Mouse (Mus musculus): ENCODE results near the gene Ank. TPM values are rescaled to one million over a fixed set of nuclear protein-coding genes. Genes with fewer than 3 reads are reported as not detected.

Gene Ank
- polyA plus RNA-seq, 1 experiment from 2014 or later = 5.7 TPM

DNA sequence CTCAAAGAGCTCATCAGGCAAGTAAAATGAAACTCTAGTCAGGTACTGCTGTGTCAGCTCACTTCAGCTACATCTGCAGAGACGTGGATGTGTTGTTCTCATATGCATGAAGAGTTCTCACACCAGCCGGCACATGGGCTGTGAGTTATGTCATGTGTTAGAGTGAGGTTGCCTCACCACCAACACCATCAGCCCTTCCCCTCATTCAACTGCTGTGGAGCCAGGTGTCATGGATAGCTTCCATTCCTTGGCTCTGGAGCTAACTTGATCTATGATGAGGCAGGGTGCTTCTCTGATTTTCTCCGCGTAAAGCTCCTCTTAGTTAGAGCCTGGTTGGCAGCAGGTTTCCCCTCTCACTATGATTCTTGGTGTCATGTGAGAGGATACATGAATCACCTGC is 103.9 kb downstream of the Ank start:
- Histone ChIP-seq H3K9ac (ENCODE audit: low read length) (no peak overlapping the region), H3K27me3 (ENCODE audit: control insufficient read depth, insufficient read depth, low read depth, low read length) (no peaks in the 10 kb centered on the region), H3K9me3 (ENCODE audit: control insufficient read depth, low read length) (no peaks in the 10 kb centered on the region), H3K27ac (ENCODE audit: low read length) (no peak overlapping the region), H3K4me2 (ENCODE audit: low read depth, low read length) (no peak overlapping the region), H3K4me3 (ENCODE audit: low read length) (no peak overlapping the region), H3K36me3 (ENCODE audit: control insufficient read depth, insufficient read depth, low read length) (no peaks in the 10 kb centered on the region), H3K4me1 (replicated peaks; ENCODE audit: control insufficient read depth, insufficient read depth, low read length) (peaks cover 2% of the 10 kb centered on the region)
- no peak for ATAC-seq (ENCODE audit: low read depth)
- 82% methylated on average over 4 of the region's 4 CpGs for WGBS

DNA sequence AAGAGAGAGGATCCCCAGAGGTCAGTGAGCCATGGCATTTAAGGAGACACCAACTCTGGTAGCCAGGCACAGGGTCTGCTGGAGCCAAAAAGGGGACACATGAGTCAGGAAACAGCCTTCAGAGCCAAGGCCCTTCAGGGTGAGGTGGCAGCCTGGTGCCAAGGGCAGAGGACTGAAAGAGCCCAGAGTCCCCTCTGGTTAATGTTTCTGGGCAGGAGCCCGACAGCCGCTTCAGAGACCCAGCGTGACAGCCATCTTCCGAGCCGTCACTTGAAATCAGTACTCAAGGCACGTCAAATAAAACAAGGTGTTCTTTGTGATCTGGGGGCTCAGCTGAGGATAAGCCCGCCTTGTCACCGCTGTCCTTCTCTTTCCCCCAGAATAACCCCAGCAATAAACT is 104.7 kb downstream of the Ank start:
- Histone ChIP-seq H3K36me3 (ENCODE audit: control insufficient read depth, insufficient read depth, low read length) (no peaks in the 10 kb centered on the region), H3K9me3 (ENCODE audit: control insufficient read depth, low read length) (no peaks in the 10 kb centered on the region), H3K27ac (ENCODE audit: low read length) (no peak overlapping the region), H3K9ac (ENCODE audit: low read length) (no peak overlapping the region), H3K4me2 (ENCODE audit: low read depth, low read length) (no peak overlapping the region), H3K4me1 (replicated peaks; ENCODE audit: control insufficient read depth, insufficient read depth, low read length) (peaks cover 8% of the 10 kb centered on the region), H3K4me3 (ENCODE audit: low read length) (no peak overlapping the region), H3K27me3 (ENCODE audit: control insufficient read depth, insufficient read depth, low read depth, low read length) (no peaks in the 10 kb centered on the region)
- WGBS = 64% methylated on average over 8 of the region's 8 CpGs
- no peak for ATAC-seq (ENCODE audit: low read depth)

DNA sequence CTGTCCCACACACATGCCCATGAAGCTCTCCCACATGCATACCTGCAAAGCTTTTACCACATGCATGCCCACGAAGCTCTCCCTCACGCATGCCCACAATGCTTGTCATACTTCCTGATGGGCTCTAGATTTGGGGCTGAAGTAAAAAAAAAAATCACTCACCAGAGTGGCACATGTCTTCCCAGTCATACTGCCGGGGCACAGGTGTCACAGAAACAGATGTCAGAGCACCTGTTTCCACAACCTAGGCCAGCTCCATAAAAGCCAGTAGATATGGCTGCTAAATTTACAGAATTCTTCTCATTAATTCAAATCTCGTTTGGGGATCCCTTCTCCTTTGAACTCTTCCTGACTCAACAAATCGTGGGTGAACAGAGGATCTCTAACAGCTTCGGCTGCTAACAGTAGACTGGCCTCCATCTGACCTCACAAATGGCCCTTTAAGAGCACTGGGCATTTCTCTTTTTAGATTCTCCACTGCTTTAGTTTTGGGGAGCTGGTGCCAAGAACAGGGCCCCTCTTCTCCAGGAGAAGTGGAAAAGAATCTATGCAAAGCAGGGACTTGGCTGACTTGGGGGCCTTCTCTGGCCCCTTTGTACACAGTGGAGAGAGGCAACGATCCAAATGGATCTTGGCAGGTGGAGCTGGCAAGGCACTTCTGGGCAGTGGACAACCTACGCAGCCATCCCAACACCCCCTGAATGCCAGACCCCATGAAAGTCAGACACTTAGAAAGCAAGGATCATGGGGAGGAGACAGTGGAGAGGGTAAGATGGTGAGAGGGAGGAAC is 108.7 kb downstream of the Ank start:
- Histone ChIP-seq H3K36me3 (ENCODE audit: control insufficient read depth, insufficient read depth, low read length) (no peaks in the 10 kb centered on the region), H3K4me1 (replicated peaks; ENCODE audit: control insufficient read depth, insufficient read depth, low read length) (peaks cover 12% of the 10 kb centered on the region), H3K4me2 (ENCODE audit: low read depth, low read length) (no peak overlapping the region), H3K27ac (ENCODE audit: low read length) (peak overlapping the region; percentile 83), H3K4me3 (ENCODE audit: low read length) (no peak overlapping the region), H3K9ac (ENCODE audit: low read length) (no peak overlapping the region), H3K9me3 (ENCODE audit: control insufficient read depth, low read length) (no peaks in the 10 kb centered on the region), H3K27me3 (ENCODE audit: control insufficient read depth, insufficient read depth, low read depth, low read length) (no peaks in the 10 kb centered on the region)
- peak; percentile 39; the same call in 1 of the 2 replicates for ATAC-seq (ENCODE audit: low read depth)
- 53% methylated on average over 8 of the region's 8 CpGs for WGBS

DNA sequence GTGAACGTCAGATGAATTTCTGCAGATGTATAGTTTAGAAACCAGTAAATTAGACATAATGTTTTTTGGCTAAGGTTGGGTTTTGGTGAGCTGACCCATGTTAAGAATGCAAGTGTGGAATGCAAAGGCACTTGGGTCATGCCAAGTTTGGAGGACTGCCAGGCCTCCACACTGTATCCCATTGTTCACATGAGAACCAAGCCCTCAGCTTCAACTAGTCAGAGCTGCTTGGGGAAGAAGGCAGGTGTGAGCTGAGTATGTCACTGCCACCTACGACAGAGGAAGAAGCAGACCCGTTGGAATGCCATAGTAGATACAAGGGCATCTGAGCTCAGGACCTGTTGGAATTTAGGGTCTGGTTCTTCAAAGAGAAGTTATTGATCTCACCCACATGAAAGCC is 109.5 kb downstream of the Ank start:
- H3K9me3 ChIP-seq (ENCODE audit: control insufficient read depth, low read length) = no peaks in the 10 kb centered on the region
- no peak overlapping the region for H3K4me2 ChIP-seq (ENCODE audit: low read depth, low read length)
- peaks cover 12% of the 10 kb centered on the region for H3K4me1 ChIP-seq (replicated peaks; ENCODE audit: control insufficient read depth, insufficient read depth, low read length)
- peak; percentile 91 for ATAC-seq (ENCODE audit: low read depth)
- H3K36me3 ChIP-seq (ENCODE audit: control insufficient read depth, insufficient read depth, low read length) = no peaks in the 10 kb centered on the region
- peak overlapping the region; percentile 83 for H3K27ac ChIP-seq (ENCODE audit: low read length)
- H3K27me3 ChIP-seq (ENCODE audit: control insufficient read depth, insufficient read depth, low read depth, low read length) = no peaks in the 10 kb centered on the region
- no peak overlapping the region for H3K4me3 ChIP-seq (ENCODE audit: low read length)
- 45% methylated on average over 3 of the region's 3 CpGs for WGBS
- no peak overlapping the region for H3K9ac ChIP-seq (ENCODE audit: low read length)

DNA sequence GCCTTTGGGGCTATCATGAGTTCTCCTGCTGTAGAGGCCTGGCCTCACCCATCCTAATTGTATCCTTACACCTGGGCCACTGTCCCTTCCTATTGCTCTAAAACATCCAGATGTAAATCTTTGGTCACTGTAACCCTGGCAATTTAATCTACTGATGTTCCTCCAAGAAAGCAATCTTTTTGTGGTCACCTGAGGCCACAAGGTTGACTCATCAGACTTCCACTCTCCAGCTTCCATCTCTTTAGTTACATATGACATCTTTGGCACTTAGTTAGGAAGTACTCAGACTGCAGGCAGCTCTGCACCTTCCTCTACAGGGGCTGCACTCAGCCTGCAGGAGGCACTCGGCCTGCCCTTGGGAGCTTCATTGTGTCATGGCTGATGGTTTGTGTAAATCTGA is 110.4 kb downstream of the Ank start:
- Histone ChIP-seq H3K9me3 (ENCODE audit: control insufficient read depth, low read length) (no peaks in the 10 kb centered on the region), H3K4me2 (ENCODE audit: low read depth, low read length) (no peak overlapping the region), H3K4me1 (replicated peaks; ENCODE audit: control insufficient read depth, insufficient read depth, low read length) (peaks cover 12% of the 10 kb centered on the region), H3K27ac (ENCODE audit: low read length) (no peak overlapping the region), H3K9ac (ENCODE audit: low read length) (no peak overlapping the region), H3K4me3 (ENCODE audit: low read length) (no peak overlapping the region), H3K36me3 (ENCODE audit: control insufficient read depth, insufficient read depth, low read length) (no peaks in the 10 kb centered on the region), H3K27me3 (ENCODE audit: control insufficient read depth, insufficient read depth, low read depth, low read length) (no peaks in the 10 kb centered on the region)
- 88% methylated on average over 1 of the region's 1 CpGs for WGBS
- no peak for ATAC-seq (ENCODE audit: low read depth)

DNA sequence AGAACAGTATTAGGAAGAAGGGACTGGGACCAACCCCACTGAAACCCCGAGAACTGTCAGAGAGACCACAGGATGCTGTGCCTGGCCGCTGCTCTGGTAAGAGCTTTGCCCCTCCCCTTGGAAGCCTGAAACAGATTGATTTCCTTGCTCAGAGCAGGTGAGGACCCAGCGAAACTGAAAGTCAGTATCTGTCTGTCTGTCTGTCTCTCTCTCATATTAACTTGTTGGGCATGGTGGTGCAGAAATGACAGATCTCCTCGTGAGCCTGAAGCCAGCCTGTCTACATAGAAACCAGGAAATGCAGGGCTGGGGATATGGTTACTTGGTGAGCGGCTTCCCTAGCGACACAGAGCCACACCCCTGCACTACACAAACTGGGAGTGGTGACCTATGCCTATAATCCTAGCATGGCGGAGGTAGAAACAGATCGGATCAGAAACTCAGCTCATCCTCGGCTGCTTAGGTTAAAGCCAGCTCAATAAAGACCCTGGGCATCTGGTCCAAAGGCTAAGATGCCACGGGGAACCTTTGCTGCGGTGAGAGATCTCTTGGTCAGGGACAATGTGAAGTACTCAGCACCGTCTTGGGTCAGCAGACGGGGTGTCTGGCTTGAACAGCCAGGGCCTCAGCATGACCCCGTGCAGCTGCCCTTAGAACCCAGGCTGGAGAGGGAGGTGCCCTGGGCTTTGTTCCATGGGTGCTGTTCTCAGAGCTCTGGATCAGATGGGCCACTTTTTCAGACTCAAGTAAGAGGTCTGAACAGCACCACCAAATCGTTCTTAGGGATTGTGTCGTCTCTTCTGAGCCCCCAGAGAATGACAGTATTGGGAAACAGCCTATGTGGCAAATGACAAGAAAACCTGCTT is 111.7 kb downstream of the Ank start:
- H3K4me1 ChIP-seq (replicated peaks; ENCODE audit: control insufficient read depth, insufficient read depth, low read length) = peaks cover 12% of the 10 kb centered on the region
- no peak for ATAC-seq (ENCODE audit: low read depth)
- H3K36me3 ChIP-seq (ENCODE audit: control insufficient read depth, insufficient read depth, low read length) = no peaks in the 10 kb centered on the region
- no peaks in the 10 kb centered on the region for H3K9me3 ChIP-seq (ENCODE audit: control insufficient read depth, low read length)
- WGBS = 77% methylated on average over 16 of the region's 16 CpGs
- H3K27ac ChIP-seq (ENCODE audit: low read length) = no peak overlapping the region
- H3K4me3 ChIP-seq (ENCODE audit: low read length) = no peak overlapping the region
- no peaks in the 10 kb centered on the region for H3K27me3 ChIP-seq (ENCODE audit: control insufficient read depth, insufficient read depth, low read depth, low read length)
- no peak overlapping the region for H3K4me2 ChIP-seq (ENCODE audit: low read depth, low read length)
- H3K9ac ChIP-seq (ENCODE audit: low read length) = no peak overlapping the region

DNA sequence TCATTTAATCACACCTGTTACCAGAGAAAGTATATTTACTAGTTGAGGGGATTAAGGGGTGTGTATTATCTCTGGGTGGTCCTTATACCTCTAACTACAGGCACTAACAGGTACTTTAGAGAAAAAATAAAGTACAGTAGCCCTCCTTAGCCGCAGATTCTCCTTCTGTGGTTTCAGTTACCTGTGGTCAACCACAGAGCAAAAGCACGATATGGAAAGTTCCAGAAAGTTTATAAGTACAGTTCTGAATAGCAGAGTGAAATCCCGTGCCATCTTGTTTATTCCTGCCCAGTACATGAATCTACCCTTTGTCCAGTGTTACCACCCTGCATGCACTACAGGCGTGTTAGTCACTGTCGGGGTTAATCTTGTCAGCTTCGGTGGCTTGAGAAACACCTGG is 112.4 kb downstream of the Ank start:
- no peak overlapping the region for H3K4me2 ChIP-seq (ENCODE audit: low read depth, low read length)
- no peak overlapping the region for H3K4me3 ChIP-seq (ENCODE audit: low read length)
- no peak overlapping the region for H3K27ac ChIP-seq (ENCODE audit: low read length)
- H3K36me3 ChIP-seq (ENCODE audit: control insufficient read depth, insufficient read depth, low read length) = no peaks in the 10 kb centered on the region
- H3K9ac ChIP-seq (ENCODE audit: low read length) = no peak overlapping the region
- 79% methylated on average over 6 of the region's 6 CpGs for WGBS
- no peaks in the 10 kb centered on the region for H3K27me3 ChIP-seq (ENCODE audit: control insufficient read depth, insufficient read depth, low read depth, low read length)
- H3K9me3 ChIP-seq (ENCODE audit: control insufficient read depth, low read length) = no peaks in the 10 kb centered on the region
- no peak for ATAC-seq (ENCODE audit: low read depth)
- H3K4me1 ChIP-seq (replicated peaks; ENCODE audit: control insufficient read depth, insufficient read depth, low read length) = peaks cover 12% of the 10 kb centered on the region

DNA sequence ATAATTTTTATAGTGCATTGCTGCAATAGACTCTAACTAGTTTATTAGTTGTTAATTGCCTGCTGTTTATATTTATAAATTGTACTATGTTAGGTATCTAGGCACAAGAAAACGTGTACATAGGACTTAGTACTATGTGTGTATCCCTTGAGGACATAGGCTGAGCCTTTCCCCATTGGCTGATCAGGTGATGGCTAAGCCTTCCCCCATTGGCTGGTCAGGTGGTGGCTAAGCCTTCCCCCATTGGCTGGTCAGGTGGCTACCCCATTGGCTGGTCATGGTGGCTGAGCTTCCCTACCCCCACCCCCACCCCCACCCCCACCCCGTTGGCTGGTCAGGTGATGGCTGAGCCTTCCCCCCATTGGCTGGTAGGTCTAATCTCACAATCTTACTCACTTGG is 113.4 kb downstream of the Ank start:
- H3K9ac ChIP-seq (ENCODE audit: low read length) = no peak overlapping the region
- H3K27ac ChIP-seq (ENCODE audit: low read length) = no peak overlapping the region
- H3K9me3 ChIP-seq (ENCODE audit: control insufficient read depth, low read length) = no peaks in the 10 kb centered on the region
- H3K4me2 ChIP-seq (ENCODE audit: low read depth, low read length) = no peak overlapping the region
- no peak overlapping the region for H3K4me3 ChIP-seq (ENCODE audit: low read length)
- no peak for ATAC-seq (ENCODE audit: low read depth)
- 80% methylated on average over 2 of the region's 2 CpGs for WGBS
- H3K27me3 ChIP-seq (ENCODE audit: control insufficient read depth, insufficient read depth, low read depth, low read length) = no peaks in the 10 kb centered on the region
- H3K36me3 ChIP-seq (ENCODE audit: control insufficient read depth, insufficient read depth, low read length) = no peaks in the 10 kb centered on the region
- peaks cover 12% of the 10 kb centered on the region for H3K4me1 ChIP-seq (replicated peaks; ENCODE audit: control insufficient read depth, insufficient read depth, low read length)

DNA sequence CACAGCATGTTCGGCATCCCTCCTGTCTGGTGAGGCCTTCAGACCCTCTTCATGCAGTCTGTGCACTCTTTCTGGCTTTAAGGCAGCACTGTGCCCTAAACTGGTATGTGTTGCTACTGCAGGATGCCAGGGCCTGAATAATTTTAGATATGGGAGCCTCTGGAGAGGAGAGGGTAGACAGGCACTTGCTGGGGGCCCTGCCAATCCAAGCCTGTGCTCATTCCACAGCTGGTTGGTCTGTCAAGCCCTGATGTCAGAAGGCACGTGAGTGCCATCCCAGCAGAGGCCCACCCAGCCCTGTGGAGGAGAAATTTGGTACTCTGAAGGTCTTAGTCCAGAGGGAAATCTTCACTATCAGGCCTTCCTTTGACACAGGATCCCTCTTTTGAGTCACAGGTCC is 114.3 kb downstream of the Ank start:
- Histone ChIP-seq H3K27ac (ENCODE audit: low read length) (no peak overlapping the region), H3K4me2 (ENCODE audit: low read depth, low read length) (no peak overlapping the region), H3K9ac (ENCODE audit: low read length) (no peak overlapping the region), H3K4me1 (replicated peaks; ENCODE audit: control insufficient read depth, insufficient read depth, low read length) (peaks cover 8% of the 10 kb centered on the region; the same call in 1 of the 2 replicates), H3K4me3 (ENCODE audit: low read length) (no peak overlapping the region), H3K27me3 (ENCODE audit: control insufficient read depth, insufficient read depth, low read depth, low read length) (no peaks in the 10 kb centered on the region), H3K36me3 (ENCODE audit: control insufficient read depth, insufficient read depth, low read length) (no peaks in the 10 kb centered on the region), H3K9me3 (ENCODE audit: control insufficient read depth, low read length) (no peaks in the 10 kb centered on the region)
- WGBS = 71% methylated on average over 2 of the region's 2 CpGs
- ATAC-seq (ENCODE audit: low read depth) = no peak
